Mouse (Mus musculus): ENCODE results near the gene Tbc1d10b. TPM values are rescaled to one million over a fixed set of nuclear protein-coding genes. Genes with fewer than 3 reads are reported as not detected.

Tbc1d10b gene
- polyA plus RNA-seq, 1 experiment: 33.0 TPM

GRCm38 (mm10) chr7:127225147-127225995, 17.1 kb upstream of the Tbc1d10b start:
- DNase-seq (ENCODE audit: low read depth): no peak

- no peak for DNase-seq (ENCODE audit: low read depth)
These were observed 16.3 kb upstream of the Tbc1d10b start for GRCm38 (mm10) chr7:127224616-127225015.

GRCm38 (mm10) chr7:127223515-127224478, 15.5 kb upstream of the Tbc1d10b start:
- DNase-seq (ENCODE audit: low read depth): no peak

GRCm38 (mm10) chr7:127223106-127223505, 14.8 kb upstream of the Tbc1d10b start:
- DNase-seq (ENCODE audit: low read depth): no peak

- no peak for DNase-seq (ENCODE audit: low read depth)
These were observed 12.2 kb upstream of the Tbc1d10b start for GRCm38 (mm10) chr7:127220440-127220839.

- DNase-seq (ENCODE audit: low read depth): no peak
These were observed 10.4 kb upstream of the Tbc1d10b start for GRCm38 (mm10) chr7:127218670-127219069.

GRCm38 (mm10) chr7:127217901-127218642, 9.8 kb upstream of the Tbc1d10b start:
- DNase-seq (ENCODE audit: low read depth): no peak

- no peak for DNase-seq (ENCODE audit: low read depth)
These were observed 9.2 kb upstream of the Tbc1d10b start for GRCm38 (mm10) chr7:127217475-127217874.

- no peak for DNase-seq (ENCODE audit: low read depth)
These were observed 8.0 kb upstream of the Tbc1d10b start for GRCm38 (mm10) chr7:127216307-127216706.

GRCm38 (mm10) chr7:127214981-127215871, 7.0 kb upstream of the Tbc1d10b start:
- no peak for DNase-seq (ENCODE audit: low read depth)

- no peak for DNase-seq (ENCODE audit: low read depth)
These were observed 6.3 kb upstream of the Tbc1d10b start for GRCm38 (mm10) chr7:127214521-127214920.

GRCm38 (mm10) chr7:127213930-127214329, 5.7 kb upstream of the Tbc1d10b start:
- DNase-seq (ENCODE audit: low read depth): no peak

- no peak for DNase-seq (ENCODE audit: low read depth)
These were observed 5.2 kb upstream of the Tbc1d10b start for GRCm38 (mm10) chr7:127213485-127213884.

GRCm38 (mm10) chr7:127212432-127213250, 4.4 kb upstream of the Tbc1d10b start:
- no peak for DNase-seq (ENCODE audit: low read depth)

- no peak for DNase-seq (ENCODE audit: low read depth)
These were observed 2.9 kb upstream of the Tbc1d10b start for GRCm38 (mm10) chr7:127211014-127211745.

- DNase-seq (ENCODE audit: low read depth): no peak
These were observed 2.0 kb upstream of the Tbc1d10b start for GRCm38 (mm10) chr7:127210266-127210665.

GRCm38 (mm10) chr7:127209851-127210250, 1.6 kb upstream of the Tbc1d10b start:
- DNase-seq (ENCODE audit: low read depth): no peak

GRCm38 (mm10) chr7:127208553-127209438, 528 bp upstream of the Tbc1d10b start, which contains the start of gene Mylpf:
Mylpf (plus strand) TSS chr7:127208890.
- DNase-seq (ENCODE audit: low read depth): peak; percentile 97

Measured in gonadal fat pad, adult 2 months (tissue).